Mouse (Mus musculus): Measurements from ENCODE around the gene Opa3. TPM values are rescaled to one million over a fixed set of nuclear protein-coding genes. Genes with fewer than 3 reads are reported as not detected.
A peak's percentile ranks its signal among the peaks of the same experiment; 100 is the strongest.

Opa3 gene
- total and polyA plus RNA-seq, 3 experiments: 9.4 to 21.2 (median 11.9) TPM

GRCm38 (mm10) chr7:19270509-19271237 is 42.5 kb downstream of the Opa3 start:
- DNase-seq (ENCODE audit: extremely low read depth): peak; percentile 55
- Histone ChIP-seq H3K4me1 (ENCODE audit: control insufficient read depth in 1 of 2, insufficient read depth in 2 of 2) (peaks cover 18 to 45% of the 10 kb centered on the region in 2 experiments), H3K4me3 (replicated peaks in 1 of 3; ENCODE audit: low read depth in 2 of 3, low read length in 2 of 3, poor library complexity in 1 of 3) (peak overlapping the region; percentile 75 to 95 (median 94)), H3K4me2 (ENCODE audit: insufficient read depth, low read depth, poor library complexity, severe bottlenecking) (peak overlapping the region; percentile 59), H3K9ac (ENCODE audit: insufficient read depth, low read depth) (peak overlapping the region; percentile 91), H3K27me3 (replicated peaks) (no peaks in the 10 kb centered on the region), H3K27ac (ENCODE audit: insufficient read depth, low read depth) (peak overlapping the region; percentile 75; the same call in 1 of the 2 replicates), H3K9me3 (replicated peaks; ENCODE audit: low read length) (peaks cover under 1% of the 10 kb centered on the region), H3K36me3 (replicated peaks in 1 of 2; ENCODE audit: control insufficient read depth in 1 of 2, insufficient read depth in 1 of 2, low read length in 1 of 2) (peaks cover 8 to 12% of the 10 kb centered on the region in 2 experiments), H3K79me2 (replicated peaks; ENCODE audit: control insufficient read depth, extremely low read depth, insufficient read depth, poor library complexity, severe bottlenecking) (peaks cover 48% of the 10 kb centered on the region)
- dilution Hi-C loops (cut with MboI; ENCODE audit: extremely low pct_ligation_motif_present, extremely low pct_unique_long_range_greater_than_20kb, low sequenced_read_pairs): no loop called here
- in situ Hi-C loops (cut with MboI; ENCODE audit: low pct_ligation_motif_present, low pct_unique_long_range_greater_than_20kb, low sequenced_read_pairs): loop anchor here (5.0 kb wide), 1 partner anchor 38 kb away; no protein-coding TSS in a partner anchor
- TF ChIP-seq MAX (IDR thresholded peaks at IDR 0.05; ENCODE audit: low read length) (peak; percentile 7; the same call in 1 of the 2 replicates), HCFC1 (IDR thresholded peaks at IDR 0.05; ENCODE audit: low read depth, low read length) (0 out of 2 replicates have a peak, but pooled peaks have one; percentile 2), MEF2A (IDR thresholded peaks at IDR 0.05; ENCODE audit: borderline replicate concordance, low read depth, low read length) (no peak), MAZ (IDR thresholded peaks at IDR 0.05; ENCODE audit: low read depth, low read length) (0 out of 2 replicates have a peak, but pooled peaks have one; percentile 6), JUND (conservative IDR thresholded peaks at IDR 0.05; ENCODE audit: low read depth, low read length) (no peak), UBTF (IDR thresholded peaks at IDR 0.05; ENCODE audit: low read depth, low read length) (no peak), RAD21 (IDR thresholded peaks at IDR 0.05; ENCODE audit: low read depth, low read length) (no peak), CHD2 (IDR thresholded peaks at IDR 0.05; ENCODE audit: low read length) (no peak), ETS1 (conservative IDR thresholded peaks at IDR 0.05; ENCODE audit: low read depth, low read length) (peak; percentile 9; the same call in 1 of the 2 replicates), GABPA (IDR thresholded peaks at IDR 0.05; ENCODE audit: insufficient replicate concordance, low read depth, low read length) (no peak), TCF12 (IDR thresholded peaks at IDR 0.05; ENCODE audit: low read depth, low read length) (no peak)

DNA sequence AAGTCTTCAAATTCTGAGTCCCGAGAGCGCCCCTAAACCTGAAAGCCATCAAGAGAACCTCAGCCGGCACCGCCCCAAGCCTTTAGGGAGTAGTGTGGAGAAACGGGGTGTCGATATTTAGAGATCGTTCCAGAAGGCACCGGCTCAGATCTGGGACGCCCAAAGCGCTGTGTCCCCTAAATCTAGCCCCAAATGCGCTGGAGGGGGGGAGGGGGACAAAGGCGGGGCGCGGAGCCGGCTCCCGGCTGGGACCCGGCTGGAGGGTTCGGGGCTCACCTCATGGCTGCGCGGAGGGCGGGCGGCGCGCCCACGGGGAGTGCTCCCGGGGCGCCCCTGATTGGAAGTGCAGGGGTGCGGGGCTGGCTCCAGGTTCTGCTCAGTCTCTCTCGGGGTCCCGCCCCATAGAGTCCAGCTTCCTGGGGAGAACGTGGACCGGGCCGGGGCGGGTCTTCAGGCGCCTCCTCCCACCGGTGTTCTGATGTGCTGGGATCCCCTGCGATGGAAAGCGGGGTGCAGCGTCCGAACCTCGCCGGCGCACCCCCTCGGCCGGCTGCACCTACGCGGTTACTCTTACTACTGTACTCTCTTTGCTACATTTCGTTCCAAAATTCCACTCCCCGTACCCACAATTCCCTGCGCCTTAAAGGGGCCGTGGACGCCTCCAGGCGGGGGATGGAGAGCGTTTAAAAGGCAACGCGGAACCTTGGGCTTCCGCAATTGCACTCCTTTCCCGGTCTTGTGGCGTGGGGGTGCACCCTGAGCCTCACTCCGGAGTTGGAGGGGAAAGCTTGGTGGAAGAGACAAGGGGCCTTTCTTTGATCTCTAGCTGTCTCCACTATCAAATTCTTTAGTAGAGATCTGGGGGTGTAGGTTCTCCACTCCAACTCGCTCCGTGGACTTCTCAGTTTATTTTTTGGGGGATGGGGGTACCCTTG is 43.4 kb downstream of the Opa3 start, which contains the start of gene Vasp:
Gene Vasp (minus strand): TSS at position 580 of the 935 bp plus-strand sequence.
- H3K9ac ChIP-seq (ENCODE audit: insufficient read depth, low read depth): peak within 1 kb of the TSS; percentile 91
- H3K4me1 ChIP-seq (ENCODE audit: control insufficient read depth in 1 of 2, insufficient read depth in 2 of 2): peaks cover 11 to 39% of the 10 kb centered on the region in 2 experiments
- H3K79me2 ChIP-seq (replicated peaks; ENCODE audit: control insufficient read depth, extremely low read depth, insufficient read depth, poor library complexity, severe bottlenecking): peaks cover 40% of the 10 kb centered on the region
- no peaks in the 10 kb centered on the region for H3K27me3 ChIP-seq (replicated peaks)
- in situ Hi-C loops (cut with MboI; ENCODE audit: low pct_ligation_motif_present, low pct_unique_long_range_greater_than_20kb, low sequenced_read_pairs): loop anchor here (5.0 kb wide), 1 partner anchor 39 kb away; no protein-coding TSS in a partner anchor
- peaks cover 7 to 9% of the 10 kb centered on the region in 2 experiments for H3K36me3 ChIP-seq (replicated peaks in 1 of 2; ENCODE audit: control insufficient read depth in 1 of 2, insufficient read depth in 1 of 2, low read length in 1 of 2)
- peak within 1 kb of the TSS; percentile 75 to 95 (median 94) for H3K4me3 ChIP-seq (replicated peaks in 1 of 3; ENCODE audit: low read depth in 2 of 3, low read length in 2 of 3, poor library complexity in 1 of 3)
- peak within 1 kb of the TSS; percentile 75 for H3K27ac ChIP-seq (ENCODE audit: insufficient read depth, low read depth)
- peaks cover 2% of the 10 kb centered on the region for H3K9me3 ChIP-seq (replicated peaks; ENCODE audit: low read length)
- dilution Hi-C loops (cut with MboI; ENCODE audit: extremely low pct_ligation_motif_present, extremely low pct_unique_long_range_greater_than_20kb, low sequenced_read_pairs): no loop called here
- DNase-seq (ENCODE audit: extremely low read depth): peak; percentile 90
- H3K4me2 ChIP-seq (ENCODE audit: insufficient read depth, low read depth, poor library complexity, severe bottlenecking): peak within 1 kb of the TSS; percentile 69
- TF ChIP-seq POLR2A (IDR thresholded peaks at IDR 0.05; ENCODE audit: low read depth, low read length): peak; percentile 84
- TF ChIP-seq ZMIZ1 (IDR thresholded peaks at IDR 0.05; ENCODE audit: low read depth, low read length): peak; percentile 69
- peak; percentile 84 for TF ChIP-seq NELFE (IDR thresholded peaks at IDR 0.05; ENCODE audit: low read depth, low read length)
- peak; percentile 87 for TF ChIP-seq ELF1 (IDR thresholded peaks at IDR 0.05; ENCODE audit: low read depth, low read length)
- TF ChIP-seq RCOR1 (conservative IDR thresholded peaks at IDR 0.05; ENCODE audit: low read depth, low read length): no peak
- 0 out of 2 replicates have a peak, but pooled peaks have one; percentile 50 for TF ChIP-seq CHD1 (IDR thresholded peaks at IDR 0.05; ENCODE audit: low read depth, low read length)
- 0 out of 2 replicates have a peak, but pooled peaks have one; percentile 4 for TF ChIP-seq MAFK (IDR thresholded peaks at IDR 0.05; ENCODE audit: insufficient replicate concordance, low read length)
- TF ChIP-seq NRF1 (IDR thresholded peaks at IDR 0.05; ENCODE audit: low read depth, low read length): peak; percentile 16; the same call in 1 of the 2 replicates
- TF ChIP-seq TCF12 (IDR thresholded peaks at IDR 0.05; ENCODE audit: low read depth, low read length): peak; percentile 10; the same call in 1 of the 2 replicates
- peak; percentile 60 for TF ChIP-seq MEF2A (IDR thresholded peaks at IDR 0.05; ENCODE audit: borderline replicate concordance, low read depth, low read length)
- TF ChIP-seq TBP (conservative IDR thresholded peaks at IDR 0.05; ENCODE audit: low read depth, low read length): peak; percentile 92
- TF ChIP-seq MYC (IDR thresholded peaks at IDR 0.05; ENCODE audit: low read depth, low read length): 0 out of 2 replicates have a peak, but pooled peaks have one; percentile 50
- TF ChIP-seq ETS1 (conservative IDR thresholded peaks at IDR 0.05; ENCODE audit: low read depth, low read length): 0 out of 2 replicates have a peak, but pooled peaks have one; percentile 7
- TF ChIP-seq UBTF (IDR thresholded peaks at IDR 0.05; ENCODE audit: low read depth, low read length): no peak
- TF ChIP-seq BHLHE40 (IDR thresholded peaks at IDR 0.05; ENCODE audit: low read depth, low read length): no peak
- TF ChIP-seq IRF4 (IDR thresholded peaks at IDR 0.05; ENCODE audit: low read depth, low read length): no peak
- no peak; the same call in 1 of the 2 replicates for TF ChIP-seq EP300 (IDR thresholded peaks at IDR 0.05; ENCODE audit: low read length)
- peak; percentile 80 for TF ChIP-seq HCFC1 (IDR thresholded peaks at IDR 0.05; ENCODE audit: low read depth, low read length)
- no peak for TF ChIP-seq ZNF384 (IDR thresholded peaks at IDR 0.05; ENCODE audit: low read depth, low read length)
- TF ChIP-seq KAT2A (IDR thresholded peaks at IDR 0.05; ENCODE audit: insufficient replicate concordance, low read length): 0 out of 2 replicates have a peak, but pooled peaks have one; percentile 51
